Mouse (Mus musculus) intestine, postnatal 0 days (tissue): ENCODE measurements around the gene Rhpn2. TPM values are rescaled to one million over a fixed set of nuclear protein-coding genes. Genes with fewer than 3 reads are reported as not detected.

Experiments
- ATAC-seq: fragments of 200-750 bp; cut with Nextera tagmentation; 2 replicates; pipeline ENCODE4 v1.8.0; 2017; ENCODE audit warnings: mild to moderate bottlenecking, moderate TSS enrichment, moderate library complexity
- H3K27ac ChIP-seq: fragments of 300-500 bp; sonication (generic); 2 replicates; pipeline ENCODE4 v1.5.1; 2014; ENCODE audit warnings: mild to moderate bottlenecking, low read depth, low read length, moderate library complexity
- H3K27me3 ChIP-seq: fragments of 300-500 bp; sonication (generic); replicated peaks from 2 replicates; pipeline ENCODE4 v1.6.1; 2014; ENCODE audit warnings: low read length, mixed read lengths; ENCODE audit not compliant: control insufficient read depth, insufficient read depth
- H3K36me3 ChIP-seq: fragments of 300-500 bp; sonication (generic); 2 replicates; pipeline ENCODE4 v1.6.1; 2014; ENCODE audit warnings: mild to moderate bottlenecking, moderate library complexity; ENCODE audit not compliant: control insufficient read depth, insufficient read depth
- H3K4me1 ChIP-seq: fragments of 300-500 bp; sonication (generic); replicated peaks from 2 replicates; pipeline ENCODE4 v1.6.1; 2014; ENCODE audit warnings: antibody characterized with exemption, low read length, mixed read lengths; ENCODE audit not compliant: control insufficient read depth, insufficient read depth
- H3K4me2 ChIP-seq: fragments of 300-500 bp; sonication (generic); replicated peaks from 2 replicates; pipeline ENCODE4 v1.6.1; 2014; ENCODE audit warnings: low read depth, mild to moderate bottlenecking, moderate library complexity
- H3K4me3 ChIP-seq: fragments of 300-500 bp; sonication (generic); 2 replicates; pipeline ENCODE4 v1.5.1; 2014; ENCODE audit warnings: low read depth, low read length
- H3K9ac ChIP-seq: fragments of 300-500 bp; sonication (generic); 2 replicates; pipeline ENCODE4 v1.6.1; 2014; ENCODE audit warnings: mild to moderate bottlenecking, low read depth, low read length
- H3K9me3 ChIP-seq: fragments of 300-500 bp; sonication (generic); 2 replicates; pipeline ENCODE4 v1.6.1; 2016; ENCODE audit warnings: mixed run types; ENCODE audit not compliant: control insufficient read depth
- CTCF ChIP-seq: sonication (generic); IDR thresholded peaks from 2 replicates; pipeline ENCODE4 v1.5.1; 2016; ENCODE audit warnings: low read depth, mild to moderate bottlenecking, control low read depth, antibody characterized with exemption, moderate library complexity
- WGBS: fragments of 180-500 bp; shearing (Covaris S2); extraction: QIAGEN DNeasy Blood & Tissue Kit; methylation state at CpG from one replicate; pipeline ENCODE4 v1.1.7; 2014; 5-methylcytosine and 5-hydroxymethylcytosine counted together
- polyA plus RNA-seq: library from polyadenylated mRNA; unstranded; fragments of >200 nt; fragmentation: Nextera tagmentation; extraction: Ambion mirVana; gene quantifications from 2 replicates; pipeline ENCODE4 v1.2.1, GENCODE M21; 2015

Gene Rhpn2
- polyA plus RNA-seq, 1 experiment from 2014 or later = 63.3 TPM

GRCm38 (mm10) chr7:35353306-35353705 is 19.3 kb downstream of the Rhpn2 start:
- Histone ChIP-seq H3K4me1 (peaks cover 11% of the 10 kb centered on the region; the same call in 1 of the 2 replicates), H3K27me3 (no peaks in the 10 kb centered on the region), H3K36me3 (peaks cover 13% of the 10 kb centered on the region; the same call in 1 of the 2 replicates), H3K9me3 (no peaks in the 10 kb centered on the region), H3K4me2 (no peak overlapping the region), H3K27ac (no peak overlapping the region), H3K9ac (no peak overlapping the region), H3K4me3 (no peak overlapping the region)
- TF ChIP-seq CTCF = no peak
- 87% methylated on average over 15 of the region's 15 CpGs for WGBS
- no peak for ATAC-seq

- Histone ChIP-seq H3K4me3 (no peak overlapping the region), H3K4me1 (0 out of 2 replicates have a peak, but pooled peaks cover 6% of the 10 kb centered on the region), H3K27ac (peak overlapping the region; percentile 68), H3K9ac (no peak overlapping the region), H3K4me2 (no peak overlapping the region), H3K27me3 (no peaks in the 10 kb centered on the region), H3K9me3 (no peaks in the 10 kb centered on the region), H3K36me3 (peaks cover 20% of the 10 kb centered on the region; the same call in 1 of the 2 replicates)
- WGBS = 19% methylated on average over 5 of the region's 5 CpGs
- TF ChIP-seq CTCF = peak; percentile 16; the same call in 1 of the 2 replicates
- ATAC-seq = peak; percentile 79
Measured at GRCm38 (mm10) chr7:35355303-35355872, 21.4 kb downstream of the Rhpn2 start.

GRCm38 (mm10) chr7:35357621-35358020 is 23.7 kb downstream of the Rhpn2 start:
- H3K4me3 ChIP-seq = no peak overlapping the region
- H3K27ac ChIP-seq = no peak overlapping the region
- ATAC-seq = no peak
- H3K4me1 ChIP-seq = 0 out of 2 replicates have a peak, but pooled peaks cover 6% of the 10 kb centered on the region
- no peaks in the 10 kb centered on the region for H3K9me3 ChIP-seq
- H3K4me2 ChIP-seq = no peak overlapping the region
- no peak for TF ChIP-seq CTCF
- 78% methylated on average over 12 of the region's 12 CpGs for WGBS
- no peak overlapping the region for H3K9ac ChIP-seq
- H3K36me3 ChIP-seq = peaks cover 26% of the 10 kb centered on the region; the same call in 1 of the 2 replicates
- no peaks in the 10 kb centered on the region for H3K27me3 ChIP-seq

GRCm38 (mm10) chr7:35362253-35362652 is 28.3 kb downstream of the Rhpn2 start:
- no peak for TF ChIP-seq CTCF
- Histone ChIP-seq H3K36me3 (peaks cover 32% of the 10 kb centered on the region; the same call in 1 of the 2 replicates), H3K27ac (peak overlapping the region; percentile 57)

GRCm38 (mm10) chr7:35362868-35363267 is 28.9 kb downstream of the Rhpn2 start:
- Histone ChIP-seq H3K27ac (no peak overlapping the region), H3K4me2 (no peak overlapping the region), H3K27me3 (no peaks in the 10 kb centered on the region), H3K4me3 (no peak overlapping the region), H3K4me1 (no peaks in the 10 kb centered on the region), H3K36me3 (peaks cover 36% of the 10 kb centered on the region; the same call in 1 of the 2 replicates), H3K9ac (no peak overlapping the region), H3K9me3 (no peaks in the 10 kb centered on the region)
- peak; percentile 61 for ATAC-seq
- no peak for TF ChIP-seq CTCF
- WGBS = 48% methylated on average over 5 of the region's 5 CpGs

More at GRCm38 (mm10) chr7:35362253-35362652, 28.3 kb downstream of the Rhpn2 start:
- no peaks in the 10 kb centered on the region for H3K4me1 ChIP-seq
- ATAC-seq = no peak
- WGBS = 52% methylated on average over 5 of the region's 5 CpGs
- no peaks in the 10 kb centered on the region for H3K9me3 ChIP-seq
- H3K9ac ChIP-seq = no peak overlapping the region
- no peak overlapping the region for H3K4me2 ChIP-seq
- no peak overlapping the region for H3K4me3 ChIP-seq
- no peaks in the 10 kb centered on the region for H3K27me3 ChIP-seq

GRCm38 (mm10) chr7:35365161-35365910 is 31.4 kb downstream of the Rhpn2 start:
- Histone ChIP-seq H3K36me3 (peaks cover 40% of the 10 kb centered on the region), H3K4me2 (no peak overlapping the region), H3K27me3 (no peaks in the 10 kb centered on the region), H3K4me3 (no peak overlapping the region), H3K4me1 (no peaks in the 10 kb centered on the region), H3K27ac (no peak overlapping the region), H3K9ac (no peak overlapping the region), H3K9me3 (no peaks in the 10 kb centered on the region)
- no peak for ATAC-seq
- TF ChIP-seq CTCF = no peak
- WGBS = 68% methylated on average over 12 of the region's 12 CpGs
